Mouse (Mus musculus) Muller cell, postnatal 12 days (primary cell): Measurements from ENCODE around the gene Prr15l.

Experiments used
- DNase-seq: peaks from one replicate; pipeline ENCODE4 v3.0.0-alpha.2; 2015; ENCODE audit errors: inconsistent ontology term

Gene Prr15l

GRCm38 (mm10) chr11:96928088-96928487 is at the start of gene Prr15l:
Prr15l (plus strand) TSS chr11:96928104.
- DNase-seq, result no peak

GRCm38 (mm10) chr11:96878715-96879114 is 49.2 kb upstream of the Prr15l start:
- DNase-seq, result no peak

GRCm38 (mm10) chr11:96879359-96879758 is 48.5 kb upstream of the Prr15l start:
- DNase-seq, result no peak

- DNase-seq, result no peak
Measured at GRCm38 (mm10) chr11:96880296-96880695, 47.6 kb upstream of the Prr15l start.

- DNase-seq, result no peak
Measured at GRCm38 (mm10) chr11:96885901-96886340, 42.0 kb upstream of the Prr15l start.

GRCm38 (mm10) chr11:96886942-96887546 is 40.9 kb upstream of the Prr15l start:
- DNase-seq, result no peak

GRCm38 (mm10) chr11:96891784-96892527 is 35.9 kb upstream of the Prr15l start:
- DNase-seq, result no peak

- DNase-seq, result no peak
Measured at GRCm38 (mm10) chr11:96893203-96893842, 34.6 kb upstream of the Prr15l start.

GRCm38 (mm10) chr11:96895886-96896285 is 32.0 kb upstream of the Prr15l start:
- no peak for DNase-seq

- DNase-seq, result no peak
Measured at GRCm38 (mm10) chr11:96899449-96900306, 28.2 kb upstream of the Prr15l start.

GRCm38 (mm10) chr11:96901332-96901731 is 26.6 kb upstream of the Prr15l start:
- DNase-seq, result no peak

- peak; percentile 38 for DNase-seq
Measured at GRCm38 (mm10) chr11:96902639-96903635, 25.0 kb upstream of the Prr15l start.

- no peak for DNase-seq
Measured at GRCm38 (mm10) chr11:96906431-96907161, 21.3 kb upstream of the Prr15l start.

- no peak for DNase-seq
Measured at GRCm38 (mm10) chr11:96908594-96908993, 19.3 kb upstream of the Prr15l start.

- peak; percentile 61 for DNase-seq
Measured at GRCm38 (mm10) chr11:96910003-96910402, 17.9 kb upstream of the Prr15l start.

- DNase-seq, result no peak
Measured at GRCm38 (mm10) chr11:96912682-96913081, 15.2 kb upstream of the Prr15l start.

- DNase-seq, result peak; percentile 99
Measured at GRCm38 (mm10) chr11:96916044-96916884, 11.6 kb upstream of the Prr15l start, which contains the start of gene Cdk5rap3. Cdk5rap3 (minus strand) TSS chr11:96916496.

- no peak for DNase-seq
Measured at GRCm38 (mm10) chr11:96916885-96917396, 11.0 kb upstream of the Prr15l start.

GRCm38 (mm10) chr11:96917415-96917814 is 10.5 kb upstream of the Prr15l start:
- DNase-seq, result no peak
